Mouse (Mus musculus) spleen, adult 2 months (tissue): ENCODE data around the gene Duoxa1.

Experiments used
- CTCF ChIP-seq: fragments of 200-500 bp; IDR thresholded peaks from 2 replicates; pipeline ENCODE4 v1.5.1; 2011; ENCODE audit warnings: mild to moderate bottlenecking, inconsistent platforms; ENCODE audit not compliant: insufficient read depth, insufficient read length, insufficient replicate concordance; ENCODE audit errors: extremely low read depth
- POLR2A ChIP-seq: fragments of 200-500 bp; IDR thresholded peaks from 2 replicates; pipeline ENCODE4 v1.6.1; 2011; ENCODE audit warnings: low read depth, low read length, inconsistent platforms

DNA sequence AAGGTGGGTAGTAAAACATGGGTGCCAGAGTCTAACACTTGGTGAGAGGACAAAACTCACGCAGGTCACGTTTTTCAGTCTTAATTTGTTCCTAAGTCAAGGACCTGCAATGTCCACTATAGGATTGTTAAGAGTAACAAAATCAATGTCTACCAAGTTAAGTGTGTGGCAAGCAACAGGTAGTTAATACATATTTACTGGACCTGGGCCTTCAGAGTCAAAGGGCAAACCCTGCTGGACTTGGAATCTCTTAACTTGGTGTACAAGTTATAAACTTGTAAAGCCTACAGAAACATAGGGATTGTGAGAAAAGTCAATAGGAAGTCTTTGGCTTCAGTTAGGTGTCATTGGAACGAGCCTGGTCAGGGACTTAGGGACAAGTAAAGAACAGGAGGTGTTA lies 11.1 kb upstream of the Duoxa1 start:
- no peak for TF ChIP-seq CTCF
- TF ChIP-seq POLR2A = no peak
